Mouse (Mus musculus): ENCODE results near the gene Catsperd. TPM values are rescaled to one million over a fixed set of nuclear protein-coding genes. Genes with fewer than 3 reads are reported as not detected.
"Not testable (repeated sequence)": the region's sequence is repeated elsewhere in the genome, so short reads cannot be mapped to it uniquely, and the experiment has no call there.

Gene Catsperd
- polyA plus RNA-seq, 1 experiment from 2014 or later = 0.68 TPM

DNA sequence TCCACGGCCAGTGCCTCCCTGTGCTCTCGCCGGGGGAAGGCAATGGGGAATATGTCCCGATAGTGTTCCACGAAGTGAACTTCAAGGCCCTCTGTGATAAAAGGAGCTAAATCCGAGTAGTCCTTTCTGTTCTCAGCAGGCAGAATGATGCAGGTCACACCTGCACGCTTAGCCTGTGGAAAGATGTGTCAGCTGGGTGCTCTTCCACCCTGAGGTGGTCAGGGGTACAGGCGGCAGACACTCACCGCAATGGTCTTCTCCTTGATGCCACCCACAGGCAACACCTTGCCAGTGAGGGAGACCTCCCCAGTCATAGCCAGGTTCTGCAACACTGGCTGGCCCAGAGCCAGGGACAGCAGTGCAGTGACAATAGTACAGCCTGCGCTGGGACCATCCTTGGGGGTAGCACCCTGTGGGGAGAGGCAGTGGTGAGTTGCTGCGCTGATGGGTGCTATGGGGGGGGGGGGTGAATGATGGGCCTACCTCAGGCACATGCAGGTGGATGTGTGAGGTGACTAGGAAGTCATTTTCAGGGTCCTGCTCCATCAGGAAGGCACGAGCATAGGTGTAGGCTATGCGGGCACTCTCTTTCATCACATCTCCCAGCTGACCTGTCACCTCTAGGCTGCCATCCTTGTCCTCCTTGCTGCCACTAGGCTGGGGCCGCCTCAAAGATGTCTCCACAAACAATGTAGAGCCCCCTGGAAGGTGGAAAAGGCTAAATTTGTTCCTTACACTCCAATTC is 13.4 kb upstream of the Catsperd start:
- H3K9ac ChIP-seq = peak overlapping the region; percentile 77
- WGBS = 21% methylated on average over 14 of the region's 14 CpGs
- no peaks in the 10 kb centered on the region for H3K9me3 ChIP-seq
- peak overlapping the region; percentile 85 for H3K4me2 ChIP-seq (replicated peaks)
- peak overlapping the region; percentile 88; the same call in 1 of the 2 replicates for H3K27ac ChIP-seq
- peak overlapping the region; percentile 74 for H3K4me3 ChIP-seq (replicated peaks)
- peaks cover 40% of the 10 kb centered on the region for H3K36me3 ChIP-seq
- peaks cover 27% of the 10 kb centered on the region for H3K4me1 ChIP-seq (replicated peaks)
- H3K27me3 ChIP-seq (replicated peaks) = no peaks in the 10 kb centered on the region
- ATAC-seq = no peak

DNA sequence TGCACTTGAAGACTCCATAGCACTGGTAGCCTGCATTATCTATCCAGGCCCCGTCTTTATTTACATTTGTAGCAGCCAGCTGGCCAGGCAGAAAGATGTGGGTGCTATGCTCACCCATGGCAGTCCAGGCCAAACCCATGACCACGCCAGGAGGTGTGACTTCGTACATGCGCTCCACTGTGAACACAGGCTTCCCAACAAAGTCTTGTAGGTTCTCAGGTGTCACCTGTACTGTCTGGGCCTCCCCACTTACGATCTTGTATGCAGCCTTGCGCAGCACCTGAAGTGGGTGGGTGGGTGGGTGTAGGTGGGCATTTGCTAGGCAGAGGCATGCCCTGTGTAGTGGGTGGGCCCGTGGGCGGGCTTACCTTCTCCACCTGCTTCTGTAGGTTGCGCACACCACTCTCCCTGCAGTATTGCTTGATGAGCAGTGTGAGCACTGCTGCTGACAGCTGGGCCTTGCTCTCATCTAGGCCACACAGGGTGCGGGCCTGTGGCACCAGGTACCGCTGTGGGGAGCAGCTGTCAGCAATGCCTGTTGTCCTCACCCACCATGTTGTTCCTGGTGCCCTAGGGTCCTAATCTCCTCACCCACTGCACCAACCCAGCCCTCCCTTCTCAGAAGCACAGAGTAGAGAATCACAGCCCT is 12.7 kb upstream of the Catsperd start:
- no peaks in the 10 kb centered on the region for H3K27me3 ChIP-seq (replicated peaks)
- H3K4me2 ChIP-seq (replicated peaks) = peak overlapping the region; percentile 85
- 70% methylated on average over 11 of the region's 11 CpGs for WGBS
- peaks cover 47% of the 10 kb centered on the region for H3K36me3 ChIP-seq
- no peak for ATAC-seq
- no peaks in the 10 kb centered on the region for H3K9me3 ChIP-seq
- H3K4me1 ChIP-seq (replicated peaks) = peaks cover 27% of the 10 kb centered on the region
- H3K9ac ChIP-seq = peak overlapping the region; percentile 77
- H3K4me3 ChIP-seq (replicated peaks) = peak overlapping the region; percentile 74; the same call in 1 of the 2 replicates
- H3K27ac ChIP-seq = no peak overlapping the region

DNA sequence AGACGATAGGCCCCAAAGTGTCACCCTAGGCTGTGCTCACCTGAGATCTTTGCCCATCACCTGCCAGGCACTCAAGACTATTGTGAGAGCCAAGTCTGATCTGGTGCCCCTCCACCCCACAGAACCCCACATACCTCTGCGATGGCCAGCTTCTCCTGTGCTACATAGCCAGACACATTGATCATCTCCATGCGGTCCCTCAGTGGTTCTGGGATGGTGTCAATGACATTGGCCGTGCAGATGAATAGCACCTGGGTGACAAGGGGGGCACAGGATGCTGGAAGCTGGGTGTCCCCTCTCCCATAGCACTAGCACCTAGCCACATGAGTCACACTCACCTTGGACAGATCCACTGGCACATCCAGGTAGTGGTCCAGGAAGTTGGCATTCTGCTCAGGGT is 12.2 kb upstream of the Catsperd start:
- Histone ChIP-seq H3K4me1 (replicated peaks) (peaks cover 27% of the 10 kb centered on the region), H3K9me3 (no peaks in the 10 kb centered on the region), H3K36me3 (peaks cover 51% of the 10 kb centered on the region), H3K4me2 (replicated peaks) (no peak overlapping the region), H3K4me3 (replicated peaks) (no peak overlapping the region), H3K27me3 (replicated peaks) (no peaks in the 10 kb centered on the region), H3K9ac (no peak overlapping the region), H3K27ac (no peak overlapping the region)
- 85% methylated on average over 4 of the region's 4 CpGs for WGBS
- no peak for ATAC-seq

DNA sequence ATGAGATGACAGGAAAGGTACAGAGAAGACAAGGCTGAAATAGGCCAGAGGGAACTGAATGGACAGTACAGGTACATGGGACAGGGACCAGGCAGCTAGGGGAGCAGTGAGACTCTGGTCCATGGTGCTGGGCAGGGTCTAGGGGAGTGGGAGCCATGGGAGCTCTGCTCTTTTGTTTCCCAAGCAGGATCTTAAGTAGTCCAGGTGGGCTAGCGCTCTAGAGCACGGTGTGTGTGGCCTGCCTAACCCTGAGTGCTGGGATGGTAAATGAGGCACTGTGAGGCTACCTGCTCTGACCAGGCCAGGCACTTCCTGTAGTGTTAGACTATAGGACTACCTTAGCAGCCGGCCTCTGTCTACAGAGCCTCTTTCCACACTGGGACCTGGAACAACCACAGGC is 11.2 kb upstream of the Catsperd start:
- Histone ChIP-seq H3K9ac (no peak overlapping the region), H3K4me3 (replicated peaks) (no peak overlapping the region), H3K27me3 (replicated peaks) (no peaks in the 10 kb centered on the region), H3K27ac (no peak overlapping the region), H3K4me1 (replicated peaks) (peaks cover 24% of the 10 kb centered on the region), H3K9me3 (no peaks in the 10 kb centered on the region), H3K4me2 (replicated peaks) (no peak overlapping the region), H3K36me3 (peaks cover 55% of the 10 kb centered on the region)
- ATAC-seq = no peak
- WGBS = 76% methylated on average over 3 of the region's 3 CpGs

DNA sequence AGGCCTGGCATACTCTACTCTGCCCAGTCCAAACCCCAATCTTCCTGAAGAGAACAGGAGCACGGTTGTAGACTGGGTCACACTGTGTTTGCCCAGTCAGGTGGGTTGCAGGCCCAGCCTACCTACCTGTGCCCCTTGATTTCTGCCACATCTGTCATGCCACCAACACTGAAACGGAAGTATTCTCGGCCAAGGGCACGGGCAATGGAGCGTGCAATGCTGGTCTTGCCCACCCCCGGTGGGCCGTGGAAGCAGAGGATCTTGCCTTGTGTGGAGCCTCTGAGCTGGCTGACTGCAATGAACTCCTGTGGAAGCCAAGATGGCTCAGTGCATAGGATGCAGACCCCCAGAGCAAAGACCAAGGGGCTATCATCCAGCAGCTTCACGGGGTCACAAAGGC is 10.3 kb upstream of the Catsperd start:
- H3K9ac ChIP-seq = no peak overlapping the region
- WGBS = 85% methylated on average over 8 of the region's 8 CpGs
- H3K4me1 ChIP-seq (replicated peaks) = peaks cover 17% of the 10 kb centered on the region
- no peak overlapping the region for H3K4me3 ChIP-seq (replicated peaks)
- H3K27ac ChIP-seq = no peak overlapping the region
- peaks cover 64% of the 10 kb centered on the region for H3K36me3 ChIP-seq
- H3K9me3 ChIP-seq = no peaks in the 10 kb centered on the region
- ATAC-seq = no peak
- H3K27me3 ChIP-seq (replicated peaks) = no peaks in the 10 kb centered on the region
- H3K4me2 ChIP-seq (replicated peaks) = no peak overlapping the region

DNA sequence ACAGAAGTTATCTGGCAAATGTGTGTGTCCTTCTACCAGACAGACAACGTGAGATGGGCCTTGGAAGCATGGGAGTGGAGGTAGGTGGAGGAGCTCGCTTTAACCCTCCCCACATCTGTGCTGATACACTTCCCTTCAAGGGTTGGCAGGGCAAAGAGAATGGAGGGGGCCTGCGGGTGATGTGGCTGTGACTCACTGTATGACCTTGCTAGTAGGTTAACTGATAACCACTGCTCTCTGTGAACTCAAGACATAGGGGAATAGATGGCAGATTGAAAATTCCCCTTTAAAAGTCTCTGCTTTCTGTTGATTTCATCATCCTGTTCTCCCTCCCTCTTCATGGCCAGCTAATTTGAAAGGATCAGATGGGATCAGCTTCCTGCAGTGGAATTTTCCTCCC is 2.4 kb upstream of the Catsperd start:
- no peaks in the 10 kb centered on the region for H3K9me3 ChIP-seq
- H3K4me1 ChIP-seq (replicated peaks) = peaks cover 17% of the 10 kb centered on the region
- peak overlapping the region; percentile 93; the same call in 1 of the 2 replicates for H3K9ac ChIP-seq
- WGBS = 72% methylated on average over 3 of the region's 3 CpGs
- no peak overlapping the region for H3K27ac ChIP-seq
- H3K36me3 ChIP-seq = peaks cover 20% of the 10 kb centered on the region
- H3K27me3 ChIP-seq (replicated peaks) = no peaks in the 10 kb centered on the region
- H3K4me2 ChIP-seq (replicated peaks) = peak overlapping the region; percentile 86
- ATAC-seq = no peak
- peak overlapping the region; percentile 96 for H3K4me3 ChIP-seq (replicated peaks)

DNA sequence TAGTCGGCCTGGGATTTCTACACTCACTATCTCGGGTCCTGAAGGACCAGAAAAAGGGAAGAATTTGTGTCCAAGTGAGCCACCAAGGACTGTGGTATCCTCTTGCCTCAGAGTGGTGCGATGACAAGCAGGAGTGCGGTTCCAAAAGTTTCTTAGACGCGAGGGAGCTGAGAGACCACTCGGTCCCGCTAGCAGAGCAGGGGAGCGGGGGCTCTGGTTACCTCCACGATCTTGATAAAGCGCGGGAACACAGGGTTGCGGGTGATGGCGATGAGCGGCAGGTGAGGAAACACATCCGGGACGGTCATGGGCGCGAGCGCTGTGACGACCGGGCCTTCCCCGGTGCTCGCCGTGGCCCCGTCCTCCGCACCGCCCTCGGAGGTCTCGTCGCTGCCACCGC is 1.7 kb upstream of the Catsperd start:
- H3K4me2 ChIP-seq (replicated peaks) = peak overlapping the region; percentile 86
- H3K36me3 ChIP-seq = peaks cover 16% of the 10 kb centered on the region
- peak overlapping the region; percentile 54 for H3K27ac ChIP-seq
- H3K9ac ChIP-seq = peak overlapping the region; percentile 93
- ATAC-seq = peak; percentile 13; the same call in 1 of the 2 replicates
- no peaks in the 10 kb centered on the region for H3K9me3 ChIP-seq
- H3K4me3 ChIP-seq (replicated peaks) = peak overlapping the region; percentile 96
- no peaks in the 10 kb centered on the region for H3K27me3 ChIP-seq (replicated peaks)
- H3K4me1 ChIP-seq (replicated peaks) = peaks cover 17% of the 10 kb centered on the region
- WGBS = under 1% methylated on average over 30 of the region's 32 CpGs

DNA sequence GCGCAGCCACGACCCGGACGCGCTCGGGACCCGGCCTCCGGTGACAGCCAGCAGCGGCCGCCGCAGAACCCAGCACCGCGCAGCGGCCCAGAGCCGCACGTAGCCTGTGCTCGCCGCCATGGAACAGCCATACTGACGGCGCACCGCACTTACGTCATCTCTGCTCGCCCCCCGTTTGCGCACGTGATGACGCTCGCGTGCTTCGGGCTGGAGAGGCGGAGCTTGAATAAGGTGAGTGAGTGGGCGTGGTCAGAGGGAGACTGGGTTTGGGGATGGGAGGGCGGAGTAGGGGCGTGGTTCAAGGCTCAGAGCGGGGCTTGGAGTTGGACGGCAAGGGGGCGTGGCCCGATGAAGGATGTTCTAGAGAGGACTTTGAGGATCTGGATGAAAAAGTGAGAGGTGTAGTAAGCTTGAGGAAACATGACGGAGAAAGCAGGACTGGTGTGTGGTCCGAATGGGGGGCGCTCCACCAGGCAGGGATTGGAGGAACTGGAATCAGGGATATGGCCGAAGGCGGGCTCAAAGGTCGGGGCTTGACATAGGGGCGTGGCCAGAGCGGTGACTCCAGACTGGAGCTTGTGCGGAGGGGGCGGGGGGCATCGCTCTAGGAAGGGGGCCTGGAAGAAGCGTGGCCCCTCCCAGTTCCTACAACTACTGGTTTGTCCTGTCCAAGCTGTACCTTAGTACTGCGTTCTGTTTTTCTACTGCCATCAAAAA is 1.0 kb upstream of the Catsperd start, which contains the start of gene Lonp1:
Gene Lonp1, minus strand, starts transcription at position 134 of the 717 bp plus-strand sequence.
- no peaks in the 10 kb centered on the region for H3K9me3 ChIP-seq
- H3K27ac ChIP-seq = peak within 1 kb of the TSS; percentile 88
- peak within 1 kb of the TSS; percentile 96 for H3K4me3 ChIP-seq (replicated peaks)
- peak within 1 kb of the TSS; percentile 93 for H3K9ac ChIP-seq
- H3K4me2 ChIP-seq (replicated peaks) = peak within 1 kb of the TSS; percentile 86
- ATAC-seq = peak; percentile 93
- WGBS = under 1% methylated on average over 51 of the region's 51 CpGs
- peaks cover 11% of the 10 kb centered on the region for H3K36me3 ChIP-seq
- H3K27me3 ChIP-seq (replicated peaks) = no peaks in the 10 kb centered on the region
- peaks cover 17% of the 10 kb centered on the region for H3K4me1 ChIP-seq (replicated peaks)

DNA sequence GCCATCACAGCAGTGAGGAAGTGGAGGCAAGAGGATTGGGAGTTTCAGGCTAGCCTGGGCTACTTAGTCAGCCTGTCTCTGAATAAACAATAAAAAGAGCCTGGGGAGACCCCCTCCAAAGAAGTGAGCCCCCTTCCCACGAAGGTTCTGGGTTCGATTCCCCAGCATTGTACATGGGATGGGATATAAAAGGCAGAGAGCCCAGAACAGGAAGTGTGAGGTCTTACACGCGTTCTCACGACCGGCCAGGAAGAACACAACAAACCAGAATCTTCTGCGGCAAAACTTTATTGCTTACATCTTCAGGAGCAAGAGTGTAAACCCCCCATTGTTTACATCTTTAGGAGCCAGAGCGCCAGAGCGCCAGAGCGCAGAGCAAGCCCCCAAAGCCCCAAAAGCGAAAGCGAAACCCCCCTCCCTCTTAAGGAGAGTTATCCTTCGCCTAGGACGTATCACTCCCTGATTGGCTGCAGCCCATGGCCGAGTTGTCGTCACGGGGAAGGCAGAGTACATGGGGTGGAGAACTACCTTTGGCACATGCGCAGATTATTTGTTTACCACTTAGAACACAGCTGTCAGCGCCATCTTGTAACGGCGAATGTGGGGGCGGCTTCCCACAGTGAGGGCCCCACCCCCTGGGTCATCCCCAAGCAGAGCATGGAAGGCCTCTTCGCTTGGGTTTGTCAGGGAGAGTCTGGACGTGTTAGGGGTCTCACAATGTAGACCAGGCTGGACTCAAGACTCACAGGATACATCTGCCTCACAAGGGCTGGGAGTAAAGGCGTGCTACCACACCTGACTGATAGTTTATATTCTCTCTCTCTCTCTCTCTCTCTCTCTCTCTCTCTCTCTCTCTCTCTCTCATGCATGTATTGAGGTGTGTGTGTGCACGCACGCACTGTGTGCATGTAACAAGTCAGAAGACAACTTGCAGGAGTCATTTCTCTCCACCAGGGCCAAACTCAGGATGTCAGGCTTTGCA is 2.1 kb downstream of the Catsperd start:
- not testable (repeated sequence) for H3K27me3 ChIP-seq (replicated peaks); H3K4me2 ChIP-seq (replicated peaks); H3K36me3 ChIP-seq; H3K9ac ChIP-seq; H3K9me3 ChIP-seq; H3K27ac ChIP-seq; ATAC-seq; H3K4me3 ChIP-seq (replicated peaks)
- H3K4me1 ChIP-seq (replicated peaks) = peaks cover 17% of the 10 kb centered on the region
- WGBS = 79% methylated on average over 27 of the region's 27 CpGs

DNA sequence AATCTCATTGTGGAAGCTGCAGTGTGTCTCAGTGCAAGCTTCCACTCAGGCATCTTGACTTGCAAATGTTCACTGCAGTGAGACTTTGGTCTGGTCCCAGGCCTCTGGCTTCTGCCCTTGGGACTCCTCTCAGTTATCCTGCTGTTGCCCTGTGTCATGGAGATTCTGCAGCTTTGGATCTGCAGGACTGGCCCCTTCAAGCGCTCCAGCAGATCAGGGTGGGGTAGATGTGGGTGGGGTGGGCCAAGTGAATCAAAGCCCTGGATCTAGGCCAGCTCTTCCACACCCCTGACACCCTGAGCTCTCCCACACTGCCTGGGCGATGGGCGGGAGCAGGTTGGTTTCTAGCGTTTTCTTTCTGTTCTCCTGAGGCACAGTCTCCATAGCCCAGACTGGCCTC is 3.9 kb downstream of the Catsperd start:
- no peaks in the 10 kb centered on the region for H3K9me3 ChIP-seq
- no peak overlapping the region for H3K27ac ChIP-seq
- H3K4me2 ChIP-seq (replicated peaks) = no peak overlapping the region
- H3K4me3 ChIP-seq (replicated peaks) = no peak overlapping the region
- H3K9ac ChIP-seq = no peak overlapping the region
- H3K4me1 ChIP-seq (replicated peaks) = peaks cover 7% of the 10 kb centered on the region; the same call in 1 of the 2 replicates
- WGBS = 48% methylated on average over 4 of the region's 4 CpGs
- H3K27me3 ChIP-seq (replicated peaks) = no peaks in the 10 kb centered on the region
- H3K36me3 ChIP-seq = no peaks in the 10 kb centered on the region
- ATAC-seq = no peak

DNA sequence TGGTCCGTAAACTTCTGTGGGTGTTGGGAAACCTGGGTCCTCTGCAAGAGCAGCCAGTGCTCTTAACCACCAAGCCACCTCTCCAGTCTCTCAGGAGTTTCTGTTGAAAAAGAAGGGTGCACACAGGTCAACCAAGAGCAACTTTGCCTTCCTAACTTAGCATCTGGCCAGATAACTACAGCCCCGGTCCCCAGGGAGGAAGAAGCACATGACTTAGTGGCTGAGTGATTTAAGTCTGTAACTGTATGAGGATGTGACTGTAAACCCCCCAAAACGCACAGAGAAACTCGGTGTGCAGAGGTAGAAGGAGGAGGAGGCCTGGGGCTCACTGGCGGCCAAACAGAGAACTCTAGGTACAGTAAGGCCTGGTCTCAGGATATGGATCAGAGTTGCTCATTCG is 6.1 kb downstream of the Catsperd start:
- Histone ChIP-seq H3K36me3 (no peaks in the 10 kb centered on the region), H3K9ac (no peak overlapping the region), H3K4me2 (replicated peaks) (no peak overlapping the region), H3K4me3 (replicated peaks) (no peak overlapping the region), H3K9me3 (no peaks in the 10 kb centered on the region), H3K27me3 (replicated peaks) (no peaks in the 10 kb centered on the region), H3K27ac (no peak overlapping the region), H3K4me1 (replicated peaks) (no peaks in the 10 kb centered on the region)
- 81% methylated on average over 6 of the region's 6 CpGs for WGBS
- no peak for ATAC-seq

Measured in intestine, embryonic 15.5 days (tissue).